Mouse (Mus musculus) Patski (cell line): ENCODE results near the gene Macrod1. TPM values are rescaled to one million over a fixed set of nuclear protein-coding genes. Genes with fewer than 3 reads are reported as not detected.
A peak's percentile ranks its signal among the peaks of the same experiment; 100 is the strongest.

Experiments
- ATAC-seq: fragments of 100-300 bp; one replicate; pipeline ENCODE4 v1.8.0; 2021
- CTCF ChIA-PET: fragments of 350-600 bp; sonication (Branson Sonifier 250); formaldehyde crosslinking; loops from one replicate; lab custom pipeline; 2022; ENCODE audit warnings: inconsistent platforms; lab: Charles Lee
- POLR2A ChIA-PET: fragments of 350-600 bp; sonication (Branson Sonifier 250); formaldehyde crosslinking; loops from one replicate; lab custom pipeline; 2022; ENCODE audit warnings: antibody characterized with exemption, inconsistent platforms; lab: Charles Lee
- DNase-seq: peaks from one replicate; pipeline ENCODE4 v3.0.0-alpha.2; 2011; ENCODE audit warnings: low read depth, low spot score
- H3K27me3 ChIP-seq: fragments of 371-371 bp; one replicate; pipeline ENCODE4 v1.5.1; 2021
- CTCF ChIP-seq: fragments of 100-300 bp; IDR thresholded peaks from one replicate; pipeline ENCODE4 v1.5.1; 2021
- in situ Hi-C: fragments of 300-500 bp; cut with MboI; formaldehyde crosslinking; loops from 3 replicates; pipeline ENCODE4 v1.11.1; 2018; ENCODE audit warnings: low pct_unique_long_range_greater_than_20kb, mixed read lengths
- polyA plus RNA-seq: library from polyadenylated mRNA; unstranded; gene quantifications from one replicate; pipeline ENCODE4 v1.2.3, GENCODE M21; 2021

Gene Macrod1
- polyA plus RNA-seq = 33.9 TPM

DNA sequence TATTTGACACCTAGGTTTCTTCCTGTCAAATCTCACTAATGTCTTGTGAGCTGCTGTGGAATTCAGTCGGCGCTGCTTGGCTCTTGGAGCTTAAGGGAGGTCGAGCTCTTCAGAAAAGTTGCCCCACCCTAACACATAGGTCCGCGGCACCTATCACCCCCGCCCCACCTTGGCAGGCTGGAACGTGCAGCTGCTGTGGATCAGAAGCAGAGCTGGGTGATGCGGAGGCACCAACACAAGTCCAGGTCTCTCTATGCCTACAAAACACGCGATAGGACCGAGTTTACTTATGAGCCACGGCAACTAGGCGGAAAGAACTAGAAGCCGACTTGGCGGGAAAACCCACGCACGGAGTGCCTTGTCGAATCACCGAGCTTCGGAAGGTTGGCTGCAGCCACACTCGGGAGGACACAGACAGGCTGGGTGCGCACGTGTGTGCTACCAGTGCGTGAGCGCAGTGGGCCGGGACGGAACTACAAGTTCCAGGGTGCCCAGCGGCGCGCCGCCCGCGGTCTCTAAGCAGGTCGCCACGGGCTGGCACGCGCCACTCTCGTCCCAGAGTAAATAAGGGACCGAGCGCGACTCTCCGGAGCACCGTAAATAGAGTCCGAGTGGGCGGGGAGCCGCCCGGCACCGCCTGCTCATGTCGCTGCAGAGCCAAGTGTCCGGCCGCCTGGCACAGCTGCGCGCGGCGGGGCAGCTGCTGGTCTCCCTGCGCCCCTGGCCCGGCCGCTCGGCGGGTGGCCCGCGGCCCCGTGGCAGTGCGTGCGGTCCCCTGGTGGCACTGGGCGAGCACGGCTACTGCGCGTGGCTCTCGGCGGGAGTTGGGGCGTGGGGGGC lies at the start of gene Macrod1:
Macrod1 (plus strand) TSS at position 563 of the 840 bp plus-strand sequence.
- ChIA-PET CTCF (interaction anchor here (1.1 to 2.8 kb wide), 4 partner anchors 12 to 135 kb away, joined by 3 to 11 read pairs (median 6); partner anchors contain the start of gene Stip1), POLR2A (interaction anchor here (0.7 to 2.1 kb wide), 4 partner anchors 17 to 1232 kb away, joined by 3 to 7 read pairs (median 3); partner anchors contain the start of gene Cox8a)
- no peak for DNase-seq
- peak; percentile 12 for ATAC-seq
- in situ Hi-C loops = loop anchor here (5.0 kb wide), 1 partner anchor 361 kb away; the partner anchor contains the start of gene 2700081O15Rik
- no peak for TF ChIP-seq CTCF
- no peaks in the 10 kb centered on the region for H3K27me3 ChIP-seq

DNA sequence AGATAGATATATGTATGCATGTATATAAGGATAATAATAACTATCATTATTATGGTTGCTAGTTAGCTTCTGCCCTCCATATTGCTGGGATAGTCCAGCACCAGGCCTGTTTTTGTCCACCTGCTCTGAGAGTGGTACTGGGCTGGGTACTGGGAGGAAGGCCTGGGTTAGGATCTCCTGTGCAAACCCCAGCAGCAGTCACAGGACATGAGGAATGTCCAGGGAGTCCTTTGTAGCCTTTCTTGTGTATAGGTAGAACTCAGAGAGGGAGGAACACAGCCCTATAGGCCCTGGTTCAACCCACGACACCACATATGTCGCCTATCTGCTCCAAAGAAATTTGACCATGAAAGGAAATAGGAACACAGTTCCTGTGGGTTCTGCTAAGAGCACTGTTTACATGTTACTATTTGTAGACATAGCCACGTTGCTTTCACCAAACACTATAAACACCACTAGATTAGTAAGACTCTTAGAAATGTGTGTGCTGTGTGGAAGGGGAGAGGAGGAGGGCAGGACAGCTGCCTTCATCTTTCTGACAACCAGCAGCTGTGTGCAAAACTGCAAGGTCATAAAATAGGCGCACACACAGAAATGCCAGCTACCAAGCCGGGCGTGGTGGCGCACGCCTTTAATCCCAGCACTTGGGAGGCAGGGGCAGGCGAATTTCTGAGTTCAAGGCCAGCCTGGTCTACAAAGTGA lies 49.6 kb upstream of the Macrod1 start:
- no peak for TF ChIP-seq CTCF
- in situ Hi-C loops = loop anchor here (25.0 kb wide), 1 partner anchor 520 kb away; no protein-coding TSS in a partner anchor
- POLR2A ChIA-PET = interaction anchor here (1.6 kb wide), 1 partner anchor 11 kb away, joined by 3 read pairs; the partner anchor contains the start of genes Nudt22 and Trpt1
- ATAC-seq (no peak), DNase-seq (no peak)
- no peaks in the 10 kb centered on the region for H3K27me3 ChIP-seq
- CTCF ChIA-PET = interaction anchor here (2.1 kb wide), 1 partner anchor 9 kb away, joined by 6 read pairs; no protein-coding TSS in a partner anchor

DNA sequence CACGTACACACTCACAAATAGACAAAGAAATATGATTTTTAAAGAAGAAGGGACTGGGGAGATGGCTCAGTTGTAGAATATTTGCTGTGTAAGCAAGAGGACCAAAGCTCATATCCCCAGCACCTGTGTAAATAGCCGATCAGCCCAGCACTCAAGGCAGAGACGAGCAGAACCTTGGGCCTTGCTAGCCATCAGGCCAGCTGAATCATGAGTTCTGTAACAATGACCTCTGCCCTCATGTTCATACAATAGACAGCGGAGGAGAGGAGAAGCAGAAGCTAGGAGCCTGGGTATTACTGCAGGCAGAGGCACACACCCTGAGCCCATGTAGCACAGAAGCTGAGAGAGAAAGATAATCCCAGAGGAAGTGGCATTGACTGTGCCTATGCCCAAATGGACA lies 44.2 kb upstream of the Macrod1 start:
- ChIA-PET CTCF (interaction anchor here (0.7 to 1.7 kb wide), 3 partner anchors 17 to 24 kb away, joined by 3 to 4 read pairs (median 4); partner anchors contain the start of genes Nudt22 and Trpt1), POLR2A (interaction anchor here (0.6 kb wide), 1 partner anchor 36 kb away, joined by 3 read pairs; the partner anchor contains the start of gene Plcb3)
- no peaks in the 10 kb centered on the region for H3K27me3 ChIP-seq
- in situ Hi-C loops = loop anchor here (25.0 kb wide), 1 partner anchor 525 kb away; no protein-coding TSS in a partner anchor
- TF ChIP-seq CTCF = no peak
- DNase-seq (no peak), ATAC-seq (no peak)

DNA sequence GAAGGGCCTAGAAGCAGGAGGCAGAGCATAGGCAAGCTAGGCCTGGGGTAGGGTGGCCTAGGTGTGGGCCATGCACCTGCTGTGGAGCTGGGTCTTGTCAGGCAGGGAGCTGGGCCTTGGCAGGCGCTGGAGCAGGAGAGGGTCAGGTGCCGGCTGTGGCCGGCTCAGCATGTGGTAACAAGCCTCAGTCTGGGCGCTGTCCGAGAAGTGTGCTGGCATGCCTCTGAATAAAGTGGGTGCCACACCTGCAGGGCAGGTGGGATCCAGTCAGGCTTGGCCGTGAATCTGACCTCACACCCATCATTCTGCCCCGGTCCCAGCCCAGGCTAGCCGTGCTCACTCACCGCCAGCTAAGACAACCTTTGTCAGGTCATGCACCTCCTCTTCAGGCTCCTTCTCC lies 42.6 kb upstream of the Macrod1 start:
- CTCF ChIA-PET = interaction anchor here (0.6 to 1.7 kb wide), 2 partner anchors 18 to 53 kb away, joined by 3 to 4 read pairs; partner anchors contain the start of genes Nudt22 and Trpt1
- no peak for TF ChIP-seq CTCF
- POLR2A ChIA-PET = no interaction called here

DNA sequence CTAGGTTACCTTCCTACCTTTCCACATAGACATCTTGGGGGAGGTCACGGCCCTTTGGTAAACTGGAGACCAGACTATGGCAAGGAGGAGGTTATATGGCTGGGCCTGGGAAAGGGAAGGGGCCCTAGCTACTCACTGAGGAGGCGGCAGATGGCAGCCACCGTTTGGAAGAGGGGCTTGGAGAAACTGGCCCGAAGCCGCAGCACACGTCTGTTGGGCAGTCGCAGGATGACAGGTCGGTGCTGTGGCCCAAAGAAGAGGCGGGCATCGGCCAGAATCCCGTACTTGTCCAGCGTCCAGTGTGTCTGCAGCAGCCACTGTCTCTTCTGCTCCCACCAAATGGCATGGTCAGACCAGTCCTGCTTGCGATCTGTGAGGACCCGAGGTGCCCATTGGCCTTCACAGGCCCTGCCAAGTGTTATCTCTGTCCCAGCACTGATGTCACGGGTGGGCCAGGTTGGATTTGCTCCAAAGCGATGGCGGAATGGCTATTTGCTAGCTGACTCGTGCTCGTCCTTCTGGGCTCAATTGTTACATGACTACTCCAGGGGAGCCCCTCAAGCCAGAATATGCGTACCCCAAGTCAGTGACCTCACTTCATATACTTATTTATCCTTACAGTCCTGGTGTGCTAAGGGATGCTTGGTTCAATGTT lies 42.0 kb upstream of the Macrod1 start:
- no peak for ATAC-seq
- no peak for TF ChIP-seq CTCF
- no peak for DNase-seq
- ChIA-PET CTCF (interaction anchor here (0.6 kb wide), 1 partner anchor 53 kb away, joined by 3 read pairs; no protein-coding TSS in a partner anchor), POLR2A (no interaction called here)
- in situ Hi-C loops = loop anchor here (25.0 kb wide), 1 partner anchor 527 kb away; no protein-coding TSS in a partner anchor
- H3K27me3 ChIP-seq = no peaks in the 10 kb centered on the region

More for the DNA sequence above, 42.6 kb upstream of the Macrod1 start:
- ATAC-seq (no peak), DNase-seq (no peak)
- H3K27me3 ChIP-seq = no peaks in the 10 kb centered on the region
- in situ Hi-C loops = loop anchor here (25.0 kb wide), 1 partner anchor 527 kb away; no protein-coding TSS in a partner anchor

DNA sequence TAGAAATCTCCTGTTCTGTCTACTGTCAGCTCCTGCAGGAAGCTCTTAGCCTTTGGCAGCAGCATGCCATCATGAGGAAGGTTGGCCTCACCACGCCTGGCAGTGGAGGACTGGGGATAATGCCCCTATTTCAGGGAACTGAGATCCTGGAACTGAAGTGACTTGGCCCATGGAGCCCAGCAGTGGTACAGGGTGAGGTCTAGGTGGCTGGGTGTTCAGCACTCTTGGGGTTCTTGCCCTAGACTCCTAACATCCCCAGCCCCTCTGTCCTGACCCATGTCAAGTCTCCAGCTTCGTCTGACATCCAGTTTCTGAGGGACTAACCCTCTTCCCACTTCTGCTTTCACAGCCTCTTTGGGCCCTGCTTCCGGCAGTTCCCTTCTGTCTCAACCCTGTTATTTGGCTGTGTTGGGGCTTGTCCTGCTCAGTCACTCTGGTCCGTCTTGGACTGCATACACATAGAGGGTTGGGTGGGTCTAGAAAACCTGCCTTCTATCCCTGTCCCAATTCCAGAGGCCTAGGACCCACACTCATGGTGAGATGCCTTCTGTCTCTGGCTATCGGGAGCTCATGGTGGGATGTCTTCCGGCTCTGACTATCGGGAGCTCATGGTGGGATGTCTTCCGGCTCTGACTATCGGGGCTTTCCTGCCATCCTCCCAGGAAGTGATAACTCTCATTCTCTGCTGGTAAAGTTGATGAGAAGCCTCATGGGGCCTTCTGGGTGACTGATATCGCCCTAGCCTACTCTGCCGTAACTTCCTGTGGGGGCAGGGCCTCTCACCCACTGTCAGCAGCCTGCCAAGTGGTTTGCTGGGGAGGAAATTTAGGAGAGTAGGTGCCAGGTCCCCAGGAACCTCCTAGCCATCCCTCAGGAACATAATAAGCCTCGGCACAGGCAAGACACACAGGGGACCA lies 38.8 kb upstream of the Macrod1 start:
- DNase-seq (no peak), ATAC-seq (no peak)
- POLR2A ChIA-PET = no interaction called here
- in situ Hi-C loops = loop anchor here (25.0 kb wide), 1 partner anchor 530 kb away; no protein-coding TSS in a partner anchor
- no peaks in the 10 kb centered on the region for H3K27me3 ChIP-seq
- CTCF ChIA-PET = interaction anchor here (1.0 kb wide), 1 partner anchor 38 kb away, joined by 5 read pairs; the partner anchor contains the start of gene Fkbp2
- TF ChIP-seq CTCF = no peak

DNA sequence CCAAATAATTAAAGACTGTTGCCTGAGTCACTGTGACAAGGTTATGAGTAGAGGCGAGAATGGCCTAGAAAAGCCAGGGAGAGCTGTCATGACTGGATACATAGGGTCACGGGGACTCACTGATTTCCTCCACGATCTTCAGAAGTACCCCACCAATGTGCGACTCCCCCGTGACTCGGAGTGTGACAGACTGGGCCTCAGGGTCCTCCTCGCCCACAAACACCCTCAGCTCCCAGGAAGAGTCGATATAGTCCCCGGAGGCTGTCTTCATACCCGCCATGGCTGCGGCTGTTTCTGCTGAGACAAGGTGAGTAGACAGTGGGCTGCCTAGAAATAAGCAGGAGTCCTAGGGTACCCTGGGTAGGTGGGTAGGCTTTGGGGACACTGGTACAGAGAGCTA lies 38.1 kb upstream of the Macrod1 start:
- H3K27me3 ChIP-seq = no peaks in the 10 kb centered on the region
- ATAC-seq (no peak), DNase-seq (no peak)
- ChIA-PET CTCF (interaction anchor here (1.0 kb wide), 1 partner anchor 39 kb away, joined by 5 read pairs; the partner anchor contains the start of gene Fkbp2), POLR2A (no interaction called here)
- in situ Hi-C loops = loop anchor here (25.0 kb wide), 1 partner anchor 531 kb away; no protein-coding TSS in a partner anchor
- no peak for TF ChIP-seq CTCF

DNA sequence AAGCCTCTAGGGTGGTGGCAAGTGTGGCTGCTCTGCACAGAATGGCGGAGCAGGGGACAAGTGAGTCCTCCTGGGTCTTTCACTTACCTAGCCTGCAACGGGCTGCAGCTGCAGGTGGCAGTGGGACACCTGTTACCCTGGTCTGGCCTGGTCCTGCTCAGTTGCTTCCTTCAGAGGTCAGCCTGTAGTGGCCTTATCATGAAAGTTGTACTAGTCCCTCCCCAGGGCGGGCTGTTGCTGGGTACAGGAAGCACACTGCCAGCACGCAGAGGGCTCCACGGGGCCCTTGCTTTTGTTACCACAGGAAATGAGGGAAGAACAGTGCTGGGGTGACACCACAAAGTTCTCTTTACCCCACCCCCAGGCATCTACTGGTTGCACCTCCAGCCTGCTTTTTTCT lies 37.4 kb upstream of the Macrod1 start, which contains the start of gene Fermt3:
Fermt3 (minus strand) TSS at position 279 of the 400 bp plus-strand sequence.
- ATAC-seq (no peak), DNase-seq (no peak)
- in situ Hi-C loops = loop anchor here (25.0 kb wide), 1 partner anchor 532 kb away; no protein-coding TSS in a partner anchor
- ChIA-PET POLR2A (no interaction called here), CTCF (interaction anchor here (1.0 kb wide), 1 partner anchor 39 kb away, joined by 5 read pairs; the partner anchor contains the start of gene Fkbp2)
- no peaks in the 10 kb centered on the region for H3K27me3 ChIP-seq
- no peak for TF ChIP-seq CTCF
